Comparison of ENCODE assay signal across 8 mouse cellular contexts in genomic region chrX:151017897-151018296, GRCm38 (mm10). TPM values are rescaled to one million over a fixed set of nuclear protein-coding genes. Genes with fewer than 3 reads are reported as not detected.
DNase-seq lines count a peak whose midpoint lies in the region; ATAC-seq and TF ChIP-seq lines count a peak whose summit lies in the region.

No protein-coding gene starts in this region.

- H3K4me3 ChIP-seq in heart, embryonic 12.5 days, result peak overlapping the region; percentile 54
- peak overlapping the region; percentile 81 for H3K4me3 ChIP-seq in E14TG2a.4 (replicated peaks; ENCODE audit: low read length)
- H3K4me3 ChIP-seq in intestine, postnatal 0 days (ENCODE audit: low read depth, low read length), result peak overlapping the region; percentile 44
- peak overlapping the region; percentile 37 for H3K4me3 ChIP-seq in stomach, embryonic 14.5 days (ENCODE audit: low read depth, low read length)

- WGBS in heart, embryonic 12.5 days, result 11% methylated on average over 3 of the region's 3 CpGs
- WGBS in intestine, postnatal 0 days, result 8% methylated on average over 3 of the region's 3 CpGs
- 11% methylated on average over 3 of the region's 3 CpGs for WGBS in stomach, embryonic 14.5 days

- H3K9ac ChIP-seq in heart, embryonic 12.5 days, result 0 out of 2 replicates have a peak overlapping the region, but pooled peaks have one; percentile 36
- no peak overlapping the region for H3K9ac ChIP-seq in intestine, postnatal 0 days (ENCODE audit: low read depth, low read length)
- H3K9ac ChIP-seq in stomach, embryonic 14.5 days (replicated peaks; ENCODE audit: low read depth, low read length), result peak overlapping the region; percentile 18; the same call in 1 of the 2 replicates

- H3K4me1 ChIP-seq in heart, embryonic 12.5 days (replicated peaks), result peaks cover 4% of the 10 kb centered on the region
- peaks cover 20% of the 10 kb centered on the region for H3K4me1 ChIP-seq in E14TG2a.4 (replicated peaks; ENCODE audit: low read depth, low read length)
- no peaks in the 10 kb centered on the region for H3K4me1 ChIP-seq in intestine, postnatal 0 days (replicated peaks; ENCODE audit: control insufficient read depth, insufficient read depth, low read length)
- H3K4me1 ChIP-seq in stomach, embryonic 14.5 days (ENCODE audit: control insufficient read depth, insufficient read depth, low read length), result no peaks in the 10 kb centered on the region

- H3K27ac ChIP-seq in heart, embryonic 12.5 days (ENCODE audit: poor library complexity, severe bottlenecking), result peak overlapping the region; percentile 68
- peak overlapping the region; percentile 64; the same call in 1 of the 2 replicates for H3K27ac ChIP-seq in intestine, postnatal 0 days (ENCODE audit: low read depth, low read length)
- H3K27ac ChIP-seq in stomach, embryonic 14.5 days (ENCODE audit: low read length), result peak overlapping the region; percentile 33; the same call in 1 of the 2 replicates

- H3K9me3 ChIP-seq in heart, embryonic 12.5 days (replicated peaks), result no peaks in the 10 kb centered on the region
- H3K9me3 ChIP-seq in E14TG2a.4 (ENCODE audit: low read length), result no peaks in the 10 kb centered on the region
- no peaks in the 10 kb centered on the region for H3K9me3 ChIP-seq in intestine, postnatal 0 days (ENCODE audit: control insufficient read depth)
- H3K9me3 ChIP-seq in stomach, embryonic 14.5 days (ENCODE audit: control insufficient read depth, low read depth, low read length), result no peaks in the 10 kb centered on the region

- no peaks in the 10 kb centered on the region for H3K27me3 ChIP-seq in heart, embryonic 12.5 days (replicated peaks)
- no peaks in the 10 kb centered on the region for H3K27me3 ChIP-seq in E14TG2a.4 (ENCODE audit: insufficient read depth, low read length)
- no peaks in the 10 kb centered on the region for H3K27me3 ChIP-seq in intestine, postnatal 0 days (replicated peaks; ENCODE audit: control insufficient read depth, insufficient read depth, low read length)
- no peaks in the 10 kb centered on the region for H3K27me3 ChIP-seq in stomach, embryonic 14.5 days (ENCODE audit: control insufficient read depth, insufficient read depth, low read length)

- ATAC-seq in heart, embryonic 12.5 days (ENCODE audit: insufficient number of reproducible peaks, low FRiP score), result no peak
- no peak for ATAC-seq in intestine, postnatal 0 days
- ATAC-seq in stomach, embryonic 14.5 days (ENCODE audit: insufficient number of reproducible peaks, insufficient read depth, low FRiP score, low read depth), result no peak

- H3K4me2 ChIP-seq in heart, embryonic 12.5 days, result peak overlapping the region; percentile 69
- peak overlapping the region; percentile 60 for H3K4me2 ChIP-seq in intestine, postnatal 0 days (replicated peaks; ENCODE audit: low read depth)
- peak overlapping the region; percentile 43 for H3K4me2 ChIP-seq in stomach, embryonic 14.5 days (replicated peaks; ENCODE audit: low read depth, low read length)

- TF ChIP-seq CTCF in E14TG2a.4 (conservative IDR thresholded peaks at IDR 0.05; ENCODE audit: low read length), result no peak
- TF ChIP-seq CTCF in intestine, postnatal 0 days (IDR thresholded peaks at IDR 0.05; ENCODE audit: low read depth), result no peak

- intact Hi-C loops in heart, postnatal 25 days (cut with DNase I), result loop anchor here (10.0 kb wide), 1 partner anchor 77 kb away; the partner anchor contains the start of gene Tsr2

- DNase-seq in heart, postnatal 25 days (ENCODE audit: low spot score), result no peak
- peak; percentile 36 for DNase-seq in embryo, embryonic 11 days
- DNase-seq in ovary, postnatal 36 days (ENCODE audit: low spot score), result no peak
- no peak for DNase-seq in layer of hippocampus, postnatal 14 days (ENCODE audit: low spot score in 2 of 2)

- H3K36me3 ChIP-seq in heart, embryonic 12.5 days, result 0 out of 2 replicates have a peak, but pooled peaks cover 5% of the 10 kb centered on the region
- H3K36me3 ChIP-seq in E14TG2a.4 (ENCODE audit: insufficient read depth, low read length), result peaks cover 22% of the 10 kb centered on the region
- H3K36me3 ChIP-seq in intestine, postnatal 0 days (ENCODE audit: control insufficient read depth, insufficient read depth), result no peaks in the 10 kb centered on the region
- H3K36me3 ChIP-seq in stomach, embryonic 14.5 days (ENCODE audit: control insufficient read depth, insufficient read depth, low read length), result no peaks in the 10 kb centered on the region

RNA-seq across cellular contexts. Expression of gene Gnl3l, which starts 0.8 kb away (rescaled TPM):
- 28.7 and 29.8 TPM in 2 replicates for polyA plus RNA-seq in heart, embryonic 12.5 days (2016; fragmentation: Nextera tagmentation; extraction: Ambion mirVana)
- total RNA-seq in heart, postnatal 25 days (2021), result 10 to 100 TPM; 34.9 to 40.3 TPM
- polyA plus RNA-seq in intestine, postnatal 0 days (2015; fragmentation: Nextera tagmentation; extraction: Ambion mirVana), result 12.9 and 13.3 TPM in 2 replicates
- 28.1 and 29.4 TPM in 2 replicates for polyA plus RNA-seq in stomach, embryonic 14.5 days (2014; fragmentation: Nextera tagmentation; extraction: Ambion mirVana)
- 100 to 1,000 TPM; 198 to 216 TPM for total RNA-seq in layer of hippocampus, postnatal 14 days (2021)

RNA-seq across cellular contexts. Expression of gene Fgd1, which starts 28.1 kb away (rescaled TPM):
- polyA plus RNA-seq in heart, embryonic 12.5 days (2016; fragmentation: Nextera tagmentation; extraction: Ambion mirVana), result 9.3 and 10.1 TPM in 2 replicates
- 10 to 100 TPM in 1 of 2 experiments, 1 to 10 TPM in 1; 9.2 to 10.9 TPM for total RNA-seq in heart, postnatal 25 days (2021)
- polyA plus RNA-seq in intestine, postnatal 0 days (2015; fragmentation: Nextera tagmentation; extraction: Ambion mirVana), result 2.3 and 2.7 TPM in 2 replicates
- 11.5 and 13.1 TPM in 2 replicates for polyA plus RNA-seq in stomach, embryonic 14.5 days (2014; fragmentation: Nextera tagmentation; extraction: Ambion mirVana)
- total RNA-seq in layer of hippocampus, postnatal 14 days (2021), result 10 to 100 TPM; 24.4 to 24.6 TPM
